In genomic region chr12:79821901-79822300, GRCm38 (mm10) we compare ENCODE assay signal across 10 mouse cellular contexts.
A peak's percentile ranks its signal among the peaks of the same experiment; 100 is the strongest.
DNase-seq lines count a peak whose midpoint lies in the region; ATAC-seq and TF ChIP-seq lines count a peak whose summit lies in the region.
"Had no signal": no experiment of that assay in that cellular context is flagged by ENCODE, and none has a peak within 500 bp of the region (broad histone marks: within the 10 kb centered on the region; RNA-seq: fewer than 3 reads in every experiment).

No protein-coding gene starts in this region.

- H3K27me3 ChIP-seq in kidney, embryonic 14.5 days (ENCODE audit: control insufficient read depth, insufficient read depth, low read length) = no peaks in the 10 kb centered on the region
- no peaks in the 10 kb centered on the region for H3K27me3 ChIP-seq in neural tube, embryonic 13.5 days
- H3K27me3 ChIP-seq in heart, embryonic 14.5 days (ENCODE audit: control insufficient read depth, insufficient read depth, low read length) = no peaks in the 10 kb centered on the region
- H3K27me3 ChIP-seq in stomach, postnatal 0 days (ENCODE audit: control insufficient read depth, insufficient read depth, low read length) = no peaks in the 10 kb centered on the region

- no peak overlapping the region for H3K27ac ChIP-seq in kidney, embryonic 14.5 days (ENCODE audit: low read depth, low read length)
- no peak overlapping the region for H3K27ac ChIP-seq in neural tube, embryonic 13.5 days (replicated peaks)
- H3K27ac ChIP-seq in heart, embryonic 14.5 days (replicated peaks in 1 of 2; ENCODE audit: control insufficient read depth in 1 of 2, insufficient read depth in 1 of 2, low read depth in 2 of 2, low read length in 2 of 2) = peak overlapping the region; percentile 67 to 80
- no peak overlapping the region for H3K27ac ChIP-seq in stomach, postnatal 0 days (replicated peaks)
- H3K27ac ChIP-seq: left cerebral cortex, adult 2 months had no signal

- peaks cover 6% of the 10 kb centered on the region; the same call in 1 of the 2 replicates for H3K4me1 ChIP-seq in kidney, embryonic 14.5 days (ENCODE audit: control insufficient read depth, insufficient read depth, low read length)
- H3K4me1 ChIP-seq in neural tube, embryonic 13.5 days (replicated peaks) = peaks cover 11% of the 10 kb centered on the region
- H3K4me1 ChIP-seq in heart, embryonic 14.5 days (ENCODE audit: control insufficient read depth in 2 of 2, insufficient read depth in 2 of 2, low read length in 2 of 2) = peaks cover 17 to 18% of the 10 kb centered on the region in 2 experiments
- no peaks in the 10 kb centered on the region for H3K4me1 ChIP-seq in stomach, postnatal 0 days (replicated peaks; ENCODE audit: control insufficient read depth, insufficient read depth)

- no peak for TF ChIP-seq EP300 in stomach, postnatal 0 days (optimal IDR thresholded peaks at IDR 0.05)

- peak; percentile 62 for DNase-seq in kidney, adult 11 months
- DNase-seq in neural tube, embryonic 10.5 days (ENCODE audit: extremely low spot score, low spot score) = no peak
- DNase-seq in stomach, postnatal 0 days (ENCODE audit: low spot score) = no peak
- DNase-seq in right cerebral cortex, postnatal 14 days = no peak
- DNase-seq: embryo, embryonic 11 days had no signal

- no peak for TF ChIP-seq CTCF in stomach, postnatal 0 days (IDR thresholded peaks at IDR 0.05; ENCODE audit: low read depth)

- no peaks in the 10 kb centered on the region for H3K9me3 ChIP-seq in kidney, embryonic 14.5 days (ENCODE audit: control insufficient read depth, low read length)
- no peaks in the 10 kb centered on the region for H3K9me3 ChIP-seq in neural tube, embryonic 13.5 days
- no peaks in the 10 kb centered on the region for H3K9me3 ChIP-seq in heart, embryonic 14.5 days (ENCODE audit: control insufficient read depth, low read length)
- no peaks in the 10 kb centered on the region for H3K9me3 ChIP-seq in stomach, postnatal 0 days (ENCODE audit: control insufficient read depth, low read length)

- no peaks in the 10 kb centered on the region for H3K36me3 ChIP-seq in kidney, embryonic 14.5 days (ENCODE audit: control insufficient read depth, insufficient read depth, low read length)
- H3K36me3 ChIP-seq in neural tube, embryonic 13.5 days = no peaks in the 10 kb centered on the region
- H3K36me3 ChIP-seq in heart, embryonic 14.5 days (ENCODE audit: control insufficient read depth, insufficient read depth, low read length) = no peaks in the 10 kb centered on the region
- H3K36me3 ChIP-seq in stomach, postnatal 0 days (ENCODE audit: control insufficient read depth, insufficient read depth, low read length) = no peaks in the 10 kb centered on the region

- no peak for ATAC-seq in kidney, embryonic 14.5 days (ENCODE audit: low FRiP score, low TSS enrichment)
- peak; percentile 43; the same call in 1 of the 2 replicates for ATAC-seq in neural tube, embryonic 13.5 days (ENCODE audit: low read depth)
- ATAC-seq in heart, embryonic 14.5 days (ENCODE audit: insufficient number of reproducible peaks, insufficient read depth, low FRiP score, low read depth) = peak; percentile 68; the same call in 1 of the 2 replicates
- ATAC-seq in stomach, postnatal 0 days (ENCODE audit: low FRiP score, low TSS enrichment) = 0 out of 2 replicates have a peak, but pooled peaks have one; percentile 20
- no peak for ATAC-seq in megakaryocyte-erythroid progenitor cell, adult 5-6 weeks (replicated peaks; ENCODE audit: low FRiP score, low TSS enrichment, poor library complexity, severe bottlenecking)

- 79% methylated on average over 5 of the region's 5 CpGs for WGBS in kidney, embryonic 14.5 days
- WGBS in neural tube, embryonic 13.5 days = 68% methylated on average over 5 of the region's 5 CpGs
- 51% methylated on average over 5 of the region's 5 CpGs for WGBS in heart, embryonic 14.5 days
- 71% methylated on average over 5 of the region's 5 CpGs for WGBS in stomach, postnatal 0 days

- H3K4me3 ChIP-seq in kidney, embryonic 14.5 days (ENCODE audit: low read length) = no peak overlapping the region
- H3K4me3 ChIP-seq in neural tube, embryonic 13.5 days = no peak overlapping the region
- H3K4me3 ChIP-seq in heart, embryonic 14.5 days (ENCODE audit: control insufficient read depth in 1 of 2, insufficient read depth in 1 of 2, low read depth in 1 of 2, low read length in 2 of 2) = no peak overlapping the region
- H3K4me3 ChIP-seq in stomach, postnatal 0 days (ENCODE audit: low read depth, low read length) = no peak overlapping the region
- H3K4me3 ChIP-seq: left cerebral cortex, adult 2 months had no signal

- H3K4me2 ChIP-seq in kidney, embryonic 14.5 days (replicated peaks; ENCODE audit: low read depth, low read length) = no peak overlapping the region
- no peak overlapping the region for H3K4me2 ChIP-seq in neural tube, embryonic 13.5 days
- H3K4me2 ChIP-seq in heart, embryonic 14.5 days (ENCODE audit: low read length) = no peak overlapping the region
- H3K4me2 ChIP-seq in stomach, postnatal 0 days (replicated peaks; ENCODE audit: low read depth) = no peak overlapping the region

- no peak overlapping the region for H3K9ac ChIP-seq in kidney, embryonic 14.5 days (ENCODE audit: low read depth, low read length)
- no peak overlapping the region for H3K9ac ChIP-seq in neural tube, embryonic 13.5 days
- no peak overlapping the region for H3K9ac ChIP-seq in heart, embryonic 14.5 days (ENCODE audit: low read length)
- no peak overlapping the region for H3K9ac ChIP-seq in stomach, postnatal 0 days (ENCODE audit: low read length)

Comparison
In these comparisons a context has a peak if more than half of its experiments do, and no peak if none do; other contexts are left out.
1. ATAC-seq: peak in neural tube, embryonic 13.5 days (single experiment), heart, embryonic 14.5 days (single experiment) and stomach, postnatal 0 days (single experiment); none in kidney, embryonic 14.5 days (single experiment) and megakaryocyte-erythroid progenitor cell, adult 5-6 weeks (single experiment).
2. H3K27ac ChIP-seq: peak in heart, embryonic 14.5 days (2 of 2); none in kidney, embryonic 14.5 days (single experiment), neural tube, embryonic 13.5 days (single experiment) and stomach, postnatal 0 days (single experiment).